Mouse (Mus musculus) erythroblast, embryonic 14.5 days (primary cell): Measurements from ENCODE around the gene Capn5.

Experiments used
- GATA1 ChIP-seq: IDR thresholded peaks from 2 replicates; pipeline ENCODE4 v1.6.1; 2012; ENCODE audit warnings: low read length, inconsistent platforms, mixed read lengths
- TAL1 ChIP-seq: IDR thresholded peaks from 3 replicates; pipeline ENCODE4 v1.6.1; 2012; ENCODE audit warnings: low read length, inconsistent platforms, mixed read lengths

- TF ChIP-seq TAL1, result no peak
- no peak for TF ChIP-seq GATA1
Observed at GRCm38 (mm10) chr7:98109771-98110170, 68.3 kb downstream of the Capn5 start.
